Comparison of ENCODE assay signal across 10 mouse cellular contexts in genomic region chr11:50252684-50253265, GRCm38 (mm10). TPM values are rescaled to one million over a fixed set of nuclear protein-coding genes. Genes with fewer than 3 reads are reported as not detected.
A peak's percentile ranks its signal among the peaks of the same experiment; 100 is the strongest.
DNase-seq lines count a peak whose midpoint lies in the region; ATAC-seq and TF ChIP-seq lines count a peak whose summit lies in the region.
"Had no signal": no experiment of that assay in that cellular context is flagged by ENCODE, and none has a peak within 500 bp of the region (broad histone marks: within the 10 kb centered on the region; RNA-seq: fewer than 3 reads in every experiment).

No protein-coding gene starts in this region.

- 42% methylated on average over 11 of the region's 11 CpGs for WGBS in kidney, postnatal 0 days
- WGBS in limb, embryonic 10.5 days: 58% methylated on average over 11 of the region's 11 CpGs

- no peak overlapping the region for H3K4me2 ChIP-seq in kidney, postnatal 0 days (ENCODE audit: low read length)

- TF ChIP-seq CTCF in gastrocnemius, adult 2 months (IDR thresholded peaks at IDR 0.05): no peak
- no peak for TF ChIP-seq CTCF in kidney, postnatal 0 days (IDR thresholded peaks at IDR 0.05; ENCODE audit: low read depth)

- H3K9ac ChIP-seq in kidney, postnatal 0 days (ENCODE audit: low read depth, low read length): 0 out of 2 replicates have a peak overlapping the region, but pooled peaks have one; percentile 35

- H3K4me3 ChIP-seq in gastrocnemius, adult 2 months: no peak overlapping the region
- no peak overlapping the region for H3K4me3 ChIP-seq in kidney, postnatal 0 days (replicated peaks; ENCODE audit: low read depth, low read length)
- H3K4me3 ChIP-seq in limb, embryonic 10.5 days: no peak overlapping the region

- DNase-seq in gastrocnemius, adult 2 months: no peak
- DNase-seq in gastrocnemius, adult 8-10 months (ENCODE audit: low spot score in 2 of 2): no peak
- DNase-seq in kidney, postnatal 0 days (ENCODE audit: low spot score): peak; percentile 78
- no peak for DNase-seq in kidney, adult 18-20 months
- DNase-seq in embryo, embryonic 10 days (ENCODE audit: low spot score): peak; percentile 28
- no peak for DNase-seq in limb, embryonic 10.5 days (ENCODE audit: low spot score)
- no peak for DNase-seq in cerebellum, adult 18-20 months
- DNase-seq: gastrocnemius, postnatal 10 days; left cerebral cortex, postnatal 4 days had no signal

- H3K27me3 ChIP-seq in kidney, postnatal 0 days (ENCODE audit: insufficient read depth, low read length): no peaks in the 10 kb centered on the region
- H3K27me3 ChIP-seq in limb, embryonic 10.5 days (ENCODE audit: low read depth, poor library complexity, severe bottlenecking): no peaks in the 10 kb centered on the region

- peak overlapping the region; percentile 64 for H3K27ac ChIP-seq in gastrocnemius, adult 2 months
- peak overlapping the region; percentile 84 for H3K27ac ChIP-seq in kidney, postnatal 0 days
- H3K27ac ChIP-seq in limb, embryonic 10.5 days: peak overlapping the region; percentile 72

- ATAC-seq in kidney, postnatal 0 days (replicated peaks; ENCODE audit: low FRiP score, low read depth): peak; percentile 57
- no peak for ATAC-seq in erythroblast, adult 5-6 weeks (replicated peaks; ENCODE audit: low FRiP score, poor library complexity, severe bottlenecking)

- peaks cover 6% of the 10 kb centered on the region; the same call in 1 of the 2 replicates for H3K4me1 ChIP-seq in kidney, postnatal 0 days (replicated peaks; ENCODE audit: insufficient read depth, low read length)
- peaks cover 16% of the 10 kb centered on the region for H3K4me1 ChIP-seq in limb, embryonic 10.5 days

- H3K9me3 ChIP-seq in kidney, postnatal 0 days (replicated peaks; ENCODE audit: low read length): no peaks in the 10 kb centered on the region
- no peaks in the 10 kb centered on the region for H3K9me3 ChIP-seq in limb, embryonic 10.5 days (replicated peaks)

- intact Hi-C loops in gastrocnemius, adult 2 months (cut with DNase I): no loop called here

- H3K36me3 ChIP-seq in kidney, postnatal 0 days (ENCODE audit: insufficient read depth, low read length): peaks cover 17% of the 10 kb centered on the region
- peaks cover 28% of the 10 kb centered on the region for H3K36me3 ChIP-seq in limb, embryonic 10.5 days

RNA-seq across cellular contexts. Expression of gene Ltc4s, which starts 14.4 kb away (rescaled TPM):
- 1 to 10 TPM; 2.1 to 3.2 TPM for total RNA-seq in gastrocnemius, adult 2 months (2021)
- 1 to 10 TPM; 1.2 to 3.1 (median 2.4) TPM for total RNA-seq in gastrocnemius, adult 8-10 months (2022)
- polyA plus RNA-seq in kidney, postnatal 0 days (2015; fragmentation: Nextera tagmentation; extraction: Ambion mirVana): 8.5 and 9.6 TPM in 2 replicates
- polyA plus RNA-seq in limb, embryonic 10.5 days (2016; fragmentation: Nextera tagmentation; extraction: Ambion mirVana): 0.55 and 0.90 TPM in 2 replicates
- total RNA-seq in erythroblast, adult 5-6 weeks (2015; ENCODE audit: low replicate concordance): not detected in 2 replicates
- total RNA-seq in erythroblast, adult 5-6 weeks (2017; ENCODE audit: low replicate concordance): 2.2 TPM in 1 of 2 replicates, not detected in the other

RNA-seq across cellular contexts. Expression of gene Maml1, which starts 39.3 kb away (rescaled TPM):
- 1 to 10 TPM; 6.6 to 7.1 TPM for total RNA-seq in gastrocnemius, adult 2 months (2021)
- 1 to 10 TPM; 4.7 to 5.9 (median 5.4) TPM for total RNA-seq in gastrocnemius, adult 8-10 months (2022)
- 5.0 and 6.0 TPM in 2 replicates for polyA plus RNA-seq in kidney, postnatal 0 days (2015; fragmentation: Nextera tagmentation; extraction: Ambion mirVana)
- polyA plus RNA-seq in limb, embryonic 10.5 days (2016; fragmentation: Nextera tagmentation; extraction: Ambion mirVana): 7.3 and 7.7 TPM in 2 replicates
- 15.2 and 15.7 TPM in 2 replicates for total RNA-seq in erythroblast, adult 5-6 weeks (2015; ENCODE audit: low replicate concordance)
- 7.2 and 10.0 TPM in 2 replicates for total RNA-seq in erythroblast, adult 5-6 weeks (2017; ENCODE audit: low replicate concordance)

RNA-seq across cellular contexts. Expression of gene Mgat4b, which starts 42.1 kb away (rescaled TPM):
- 10 to 100 TPM; 33.9 to 40.7 TPM for total RNA-seq in gastrocnemius, adult 2 months (2021)
- total RNA-seq in gastrocnemius, adult 8-10 months (2022): 10 to 100 TPM; 40.4 to 49.2 (median 44.9) TPM
- 53.4 and 62.1 TPM in 2 replicates for polyA plus RNA-seq in kidney, postnatal 0 days (2015; fragmentation: Nextera tagmentation; extraction: Ambion mirVana)
- polyA plus RNA-seq in limb, embryonic 10.5 days (2016; fragmentation: Nextera tagmentation; extraction: Ambion mirVana): 27.7 and 28.6 TPM in 2 replicates
- total RNA-seq in erythroblast, adult 5-6 weeks (2015; ENCODE audit: low replicate concordance): 7.1 and 7.7 TPM in 2 replicates
- 5.1 and 10.0 TPM in 2 replicates for total RNA-seq in erythroblast, adult 5-6 weeks (2017; ENCODE audit: low replicate concordance)

RNA-seq across cellular contexts. Expression of gene Sqstm1, which starts 42.1 kb away (rescaled TPM):
- total RNA-seq in gastrocnemius, adult 2 months (2021): 100 to 1,000 TPM; 376 to 655 TPM
- total RNA-seq in gastrocnemius, adult 8-10 months (2022): 100 to 1,000 TPM; 494 to 615 (median 543) TPM
- 326 and 333 TPM in 2 replicates for polyA plus RNA-seq in kidney, postnatal 0 days (2015; fragmentation: Nextera tagmentation; extraction: Ambion mirVana)
- 111 and 137 TPM in 2 replicates for polyA plus RNA-seq in limb, embryonic 10.5 days (2016; fragmentation: Nextera tagmentation; extraction: Ambion mirVana)
- total RNA-seq in erythroblast, adult 5-6 weeks (2015; ENCODE audit: low replicate concordance): 101 and 109 TPM in 2 replicates
- total RNA-seq in erythroblast, adult 5-6 weeks (2017; ENCODE audit: low replicate concordance): 596 and 621 TPM in 2 replicates

Comparison
In these comparisons a context has a peak if more than half of its experiments do, and no peak if none do; other contexts are left out.
1. DNase-seq: peak in kidney, postnatal 0 days (single experiment) and embryo, embryonic 10 days (single experiment); none in gastrocnemius, adult 2 months (single experiment), gastrocnemius, adult 8-10 months (0 of 2), kidney, adult 18-20 months (single experiment), limb, embryonic 10.5 days (single experiment) and cerebellum, adult 18-20 months (0 of 2).
2. Peak in every context shown above with its lines, with median percentiles within 50 percentile points of each other: H3K27ac ChIP-seq.